Mouse (Mus musculus) liver, adult 2 months (tissue): ENCODE data around the gene Ppie. TPM values are rescaled to one million over a fixed set of nuclear protein-coding genes. Genes with fewer than 3 reads are reported as not detected.
"Not testable (repeated sequence)": the region's sequence is repeated elsewhere in the genome, so short reads cannot be mapped to it uniquely, and the experiment has no call there.

Experiments used
- DNase-seq: peaks from one replicate; pipeline ENCODE4 v3.0.0-alpha.2; 2011; ENCODE audit warnings: low read depth, low spot score; ENCODE audit errors: extremely low read depth
- H3K27ac ChIP-seq: fragments of 200-500 bp; replicated peaks from 2 replicates; pipeline ENCODE4 v1.5.1; 2012; ENCODE audit warnings: low read depth, mild to moderate bottlenecking, control low read depth, inconsistent platforms, low read length; ENCODE audit not compliant: insufficient read depth
- H3K27me3 ChIP-seq: fragments of 200-500 bp; 2 replicates; pipeline ENCODE4 v1.6.1; 2012; ENCODE audit warnings: mild to moderate bottlenecking, moderate library complexity, low read length, inconsistent platforms; ENCODE audit not compliant: control insufficient read depth, insufficient read depth
- H3K36me3 ChIP-seq: fragments of 200-500 bp; 2 replicates; pipeline ENCODE4 v1.6.1; 2012; ENCODE audit warnings: low read length, inconsistent platforms; ENCODE audit not compliant: control insufficient read depth, insufficient read depth
- H3K4me1 ChIP-seq: fragments of 200-500 bp; 2 replicates; pipeline ENCODE4 v1.6.1; 2011; ENCODE audit warnings: low read length; ENCODE audit not compliant: control insufficient read depth, insufficient read depth
- H3K4me3 ChIP-seq: fragments of 200-500 bp; 2 replicates; pipeline ENCODE4 v1.5.1; 2011; ENCODE audit warnings: low read depth, mild to moderate bottlenecking, control low read depth, low read length, moderate library complexity; ENCODE audit not compliant: insufficient read depth
- H3K79me2 ChIP-seq: fragments of 200-500 bp; 2 replicates; pipeline ENCODE4 v1.6.1; 2012; ENCODE audit warnings: inconsistent platforms, mild to moderate bottlenecking, low read length, moderate library complexity; ENCODE audit not compliant: control insufficient read depth, insufficient read depth
- H3K9ac ChIP-seq: fragments of 200-500 bp; 2 replicates; pipeline ENCODE4 v1.6.1; 2012; ENCODE audit warnings: low read depth, mild to moderate bottlenecking, control low read depth, inconsistent platforms, low read length
- CTCF ChIP-seq: fragments of 200-500 bp; IDR thresholded peaks from 2 replicates; pipeline ENCODE4 v1.5.1; 2011; ENCODE audit warnings: low read depth, low read length, control low read depth
- POLR2A ChIP-seq: fragments of 200-500 bp; IDR thresholded peaks from 2 replicates; pipeline ENCODE4 v1.6.1; 2011; ENCODE audit warnings: low read length, control low read depth; ENCODE audit not compliant: insufficient read depth; ENCODE audit errors: extremely low read depth
- WGBS: fragments of 180-500 bp; shearing (Covaris S2); methylation state at CpG from one replicate; pipeline ENCODE4 v1.1.7; 2018; 5-methylcytosine and 5-hydroxymethylcytosine counted together
- polyA plus RNA-seq: library from polyadenylated mRNA; depleted of rRNA; stranded (reverse); fragments of >200 nt; gene quantifications from 2 replicates; pipeline ENCODE4 v1.2.3, GENCODE M21; 2012
- total RNA-seq: library from RNA; depleted of rRNA; stranded (reverse); fragments of >200 nt; gene quantifications from 2 replicates; pipeline ENCODE4 v1.2.3, GENCODE M21; 2014

The Ppie gene
- total and polyA plus RNA-seq, 2 experiments: 8.7 to 15.2 TPM

DNA sequence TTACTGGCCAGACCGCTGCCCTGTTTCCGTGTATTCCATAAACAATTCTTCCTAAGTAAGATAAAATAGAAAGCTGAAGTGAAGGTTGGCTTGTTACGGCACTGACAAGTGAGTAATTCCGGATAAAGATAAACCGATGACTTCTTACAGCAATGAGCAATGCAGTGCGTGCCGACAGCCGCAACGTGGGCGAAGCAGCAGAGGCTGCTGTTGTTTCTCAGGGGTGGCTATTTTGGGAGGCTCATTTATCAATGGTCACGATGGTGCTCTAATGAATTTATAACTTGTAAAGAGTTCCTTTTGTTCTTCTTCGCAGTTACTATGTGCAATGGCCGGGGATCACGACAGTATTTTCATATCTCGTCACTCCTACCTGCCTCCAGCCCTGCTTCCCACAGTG lies 24.4 kb upstream of the Ppie start:
- H3K4me3 ChIP-seq: no peak overlapping the region
- H3K79me2 ChIP-seq: no peaks in the 10 kb centered on the region
- no peak overlapping the region for H3K9ac ChIP-seq
- H3K4me1 ChIP-seq: no peaks in the 10 kb centered on the region
- DNase-seq: no peak
- H3K27me3 ChIP-seq: no peaks in the 10 kb centered on the region; the same call in 1 of the 2 replicates
- H3K27ac ChIP-seq: no peak overlapping the region
- WGBS: 83% methylated on average over 15 of the region's 15 CpGs
- TF ChIP-seq CTCF (no peak), POLR2A (no peak)
- H3K36me3 ChIP-seq: no peaks in the 10 kb centered on the region

DNA sequence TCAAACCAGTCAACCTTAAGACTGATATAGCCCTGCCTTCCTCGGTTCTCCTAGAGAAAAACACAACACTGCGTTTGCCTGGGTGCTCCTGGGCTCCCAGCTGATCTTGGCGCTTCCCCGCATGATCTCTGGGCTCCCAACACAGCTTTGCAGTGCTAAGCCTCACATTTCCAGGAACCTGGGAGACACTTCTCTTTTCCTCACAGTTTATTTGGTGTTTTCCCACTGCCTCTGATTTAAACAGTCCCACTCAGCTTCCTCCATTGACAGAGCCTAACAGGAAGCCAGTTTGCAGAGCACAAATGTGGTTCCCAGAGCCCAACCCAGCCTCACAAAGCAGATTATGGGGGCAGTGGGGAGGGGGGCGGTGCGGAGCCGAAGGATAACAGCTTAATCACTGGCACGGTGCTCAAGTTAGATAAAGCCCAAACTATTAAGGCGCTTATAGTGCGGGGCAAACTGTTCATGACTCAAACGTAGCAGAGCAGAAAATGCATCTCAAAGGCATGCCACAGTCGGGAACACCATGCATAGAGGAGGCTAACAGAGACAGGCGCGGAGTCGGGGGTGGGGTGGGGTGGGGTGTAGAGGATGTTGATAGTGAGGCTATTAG lies 22.7 kb upstream of the Ppie start:
- Histone ChIP-seq H3K4me1 (no peaks in the 10 kb centered on the region), H3K36me3 (no peaks in the 10 kb centered on the region), H3K27ac (no peak overlapping the region), H3K27me3 (no peaks in the 10 kb centered on the region; the same call in 1 of the 2 replicates), H3K79me2 (no peaks in the 10 kb centered on the region), H3K9ac (no peak overlapping the region), H3K4me3 (no peak overlapping the region)
- TF ChIP-seq POLR2A: no peak
- no peak for TF ChIP-seq CTCF
- DNase-seq: no peak
- 18% methylated on average over 15 of the region's 15 CpGs for WGBS

DNA sequence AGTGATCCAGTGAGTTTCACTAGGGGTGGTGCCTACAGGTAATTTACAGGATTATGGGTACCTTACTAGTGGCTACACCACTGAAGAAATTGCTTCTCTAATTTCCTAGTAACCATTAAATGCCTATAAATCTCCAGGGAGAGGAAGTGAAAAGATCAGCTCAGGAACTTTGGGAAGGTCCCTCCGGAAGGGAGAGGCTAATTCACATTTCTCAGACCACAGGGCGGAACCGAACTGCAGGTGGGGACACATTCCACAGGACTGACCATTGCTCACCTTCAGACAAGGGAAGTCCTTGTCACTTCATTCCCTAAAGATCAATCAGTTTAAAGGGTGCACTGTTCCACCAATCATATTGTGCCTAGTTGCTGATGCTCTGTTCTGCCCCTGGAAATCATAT lies 21.5 kb upstream of the Ppie start:
- WGBS: 91% methylated on average over 3 of the region's 3 CpGs
- not testable (repeated sequence) for H3K36me3 ChIP-seq, H3K27ac ChIP-seq, H3K79me2 ChIP-seq, H3K4me3 ChIP-seq, H3K4me1 ChIP-seq, H3K9ac ChIP-seq, H3K27me3 ChIP-seq, DNase-seq

DNA sequence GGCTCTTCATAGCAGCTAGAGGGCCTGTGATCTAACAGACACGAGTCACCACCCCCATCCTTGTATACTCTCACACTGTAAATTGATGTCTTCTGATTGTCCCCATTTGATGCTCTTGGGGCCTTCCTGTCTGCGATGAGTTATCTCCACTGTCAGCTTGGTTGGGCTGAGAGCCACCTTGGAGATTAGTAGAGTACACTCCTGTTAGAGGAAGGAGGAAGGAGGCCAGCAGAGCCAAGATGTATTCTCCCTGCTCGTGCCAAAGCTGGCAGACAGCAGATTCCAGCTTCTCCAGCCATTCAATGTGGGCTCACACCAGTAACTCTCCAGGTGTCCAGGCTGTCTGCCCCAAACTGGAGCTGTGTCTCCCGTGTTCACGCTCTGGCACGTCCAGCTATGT lies 20.8 kb upstream of the Ppie start:
- H3K4me3 ChIP-seq: no peak overlapping the region
- WGBS: 70% methylated on average over 6 of the region's 6 CpGs
- H3K36me3 ChIP-seq: no peaks in the 10 kb centered on the region
- no peaks in the 10 kb centered on the region for H3K4me1 ChIP-seq
- TF ChIP-seq POLR2A: no peak
- TF ChIP-seq CTCF: no peak
- H3K9ac ChIP-seq: no peak overlapping the region
- no peaks in the 10 kb centered on the region for H3K79me2 ChIP-seq
- DNase-seq: no peak
- H3K27ac ChIP-seq: no peak overlapping the region
- no peaks in the 10 kb centered on the region; the same call in 1 of the 2 replicates for H3K27me3 ChIP-seq

DNA sequence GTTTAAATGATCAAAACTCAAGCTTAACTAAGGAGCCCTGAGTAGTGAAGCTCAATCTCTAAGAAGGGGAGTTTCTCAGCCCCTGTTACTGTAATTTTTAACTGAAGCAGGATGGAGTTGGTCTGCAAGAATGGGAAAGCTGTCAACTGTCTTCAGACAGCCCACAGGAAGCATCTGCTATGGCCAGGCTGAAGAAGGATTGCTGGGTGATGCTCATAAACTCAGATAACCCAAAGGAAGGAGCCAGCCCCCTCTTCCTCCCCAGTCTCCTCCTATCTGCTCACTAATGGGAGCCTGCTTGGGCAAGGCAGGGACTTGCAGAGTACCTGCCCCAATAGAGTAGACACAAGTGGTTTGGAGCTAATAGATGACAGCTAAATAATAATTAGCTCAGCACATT lies 16.1 kb upstream of the Ppie start:
- Histone ChIP-seq H3K4me1 (no peaks in the 10 kb centered on the region), H3K27me3 (no peaks in the 10 kb centered on the region), H3K27ac (no peak overlapping the region), H3K4me3 (no peak overlapping the region), H3K36me3 (no peaks in the 10 kb centered on the region), H3K79me2 (no peaks in the 10 kb centered on the region), H3K9ac (no peak overlapping the region)
- DNase-seq: no peak
- no peak for TF ChIP-seq CTCF
- no peak for TF ChIP-seq POLR2A

DNA sequence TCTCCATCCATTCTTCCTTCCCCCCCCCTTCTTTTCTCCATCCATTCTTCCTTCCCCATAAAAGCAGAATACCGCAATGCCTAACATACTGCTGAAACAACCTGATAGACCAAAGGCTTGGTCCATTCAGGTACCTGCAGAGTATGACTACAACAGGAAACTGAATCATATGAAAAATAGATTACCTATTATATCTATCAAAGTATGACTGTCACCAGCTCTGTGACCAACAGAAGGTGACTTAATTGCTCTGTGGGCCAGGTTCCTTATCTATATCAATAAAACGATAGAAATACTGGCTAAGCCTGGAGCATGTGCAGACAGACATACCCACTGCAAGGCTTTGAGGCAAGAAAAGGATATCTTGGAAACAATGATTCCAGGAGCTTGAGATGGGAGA lies 15.7 kb upstream of the Ppie start:
- Histone ChIP-seq H3K27ac (no peak overlapping the region), H3K9ac (no peak overlapping the region), H3K79me2 (no peaks in the 10 kb centered on the region), H3K27me3 (no peaks in the 10 kb centered on the region), H3K4me3 (no peak overlapping the region), H3K36me3 (no peaks in the 10 kb centered on the region), H3K4me1 (no peaks in the 10 kb centered on the region)
- WGBS: 58% methylated on average over 2 of the region's 2 CpGs
- TF ChIP-seq CTCF (no peak), POLR2A (no peak)
- no peak for DNase-seq

DNA sequence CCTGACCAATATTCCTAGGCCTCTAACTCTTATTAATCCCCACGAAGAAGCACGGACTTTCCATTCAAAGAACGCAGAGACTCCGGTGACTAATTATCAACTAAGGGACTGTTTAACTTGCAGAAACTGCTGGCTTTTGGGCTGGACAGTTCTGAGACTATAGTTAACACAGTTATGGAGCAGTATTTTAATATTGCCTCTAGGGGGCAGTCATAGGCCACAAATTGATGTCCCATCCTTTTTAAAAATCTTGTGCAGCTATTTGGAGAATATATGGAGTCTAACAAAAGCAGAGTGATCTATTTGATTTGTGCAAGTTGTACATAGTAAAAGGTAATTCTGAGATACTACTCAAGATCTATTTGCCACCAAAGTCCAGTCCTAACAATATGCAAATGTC lies 15.3 kb upstream of the Ppie start:
- Histone ChIP-seq H3K27ac (no peak overlapping the region), H3K27me3 (no peaks in the 10 kb centered on the region), H3K4me1 (no peaks in the 10 kb centered on the region), H3K9ac (no peak overlapping the region), H3K79me2 (no peaks in the 10 kb centered on the region), H3K36me3 (no peaks in the 10 kb centered on the region), H3K4me3 (no peak overlapping the region)
- peak; percentile 30 for DNase-seq
- TF ChIP-seq CTCF: peak; percentile 31; the same call in 1 of the 2 replicates
- TF ChIP-seq POLR2A: no peak
- WGBS: 14% methylated on average over 4 of the region's 4 CpGs
